Mouse (Mus musculus): ENCODE data around the gene Elovl2. TPM values are rescaled to one million over a fixed set of nuclear protein-coding genes. Genes with fewer than 3 reads are reported as not detected.
"Not testable (repeated sequence)": the region's sequence is repeated elsewhere in the genome, so short reads cannot be mapped to it uniquely, and the experiment has no call there.

Gene Elovl2
- polyA plus RNA-seq (2014; fragmentation: Nextera tagmentation; extraction: Ambion mirVana), result 4.4 and 5.4 TPM in 2 replicates

DNA sequence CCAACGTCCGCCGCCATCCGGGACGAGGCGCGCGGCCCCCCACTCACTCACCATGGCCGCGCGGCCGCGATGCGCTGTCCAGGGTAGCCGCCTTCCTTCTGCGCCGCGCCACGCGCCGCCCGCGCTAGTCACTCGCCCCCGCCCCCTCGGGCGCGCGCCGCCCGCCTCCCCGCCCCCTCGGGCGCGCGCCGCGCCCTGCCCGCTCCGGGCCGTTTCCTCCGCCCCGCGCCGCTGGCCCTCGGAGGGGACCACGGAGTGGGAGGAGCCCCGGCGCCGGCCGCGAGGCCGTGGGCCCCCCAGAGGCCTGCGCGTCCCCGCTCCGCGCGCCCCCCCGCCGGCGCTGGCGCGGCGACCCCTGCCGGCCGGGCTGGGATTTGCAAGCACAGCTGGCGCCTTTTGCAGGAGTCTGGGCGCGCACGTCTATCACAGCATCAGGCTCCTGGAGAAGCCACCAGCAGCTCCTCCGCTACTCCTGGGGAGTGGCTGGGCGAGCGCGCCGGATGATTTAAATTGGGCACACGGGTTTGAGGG lies at the start of gene Elovl2:
Elovl2 (minus strand) TSS at position 102 of the 531 bp plus-strand sequence.
- no peaks in the 10 kb centered on the region for H3K36me3 ChIP-seq (ENCODE audit: insufficient read depth)

DNA sequence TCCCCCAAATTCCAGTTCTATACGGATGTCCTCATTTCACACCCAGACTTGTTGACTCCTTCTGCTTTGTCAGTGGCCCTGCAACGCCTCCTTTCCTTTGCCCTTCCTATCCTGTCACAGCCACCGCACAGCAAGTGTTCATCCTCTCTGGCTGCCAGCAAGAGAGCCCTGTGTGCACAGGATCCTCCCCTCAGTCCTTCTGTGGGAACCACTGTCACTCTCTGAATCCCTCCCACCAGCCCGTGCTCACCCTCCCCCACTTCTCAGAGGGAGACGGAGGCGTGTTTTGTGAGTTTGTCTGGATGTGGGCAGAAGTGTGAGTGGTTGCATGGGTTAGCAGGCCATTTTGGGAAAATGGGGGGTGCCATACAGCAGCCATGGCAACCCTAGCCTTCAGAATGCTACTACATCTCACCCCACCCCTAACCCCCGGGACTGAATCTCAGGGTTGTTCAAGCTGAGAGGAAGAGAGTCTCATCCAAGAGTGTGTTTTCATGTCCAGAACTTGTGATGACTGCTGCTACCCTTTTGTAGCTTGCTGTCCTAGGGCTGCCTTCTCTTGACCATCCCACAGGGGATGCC lies 47.7 kb upstream of the Elovl2 start:
- peak; percentile 78 for ATAC-seq (ENCODE audit: insufficient read depth)
- no peak overlapping the region for H3K9ac ChIP-seq
- no peak overlapping the region for H3K27ac ChIP-seq (ENCODE audit: low read depth)
- H3K4me3 ChIP-seq (ENCODE audit: low read depth, low read length), result no peak overlapping the region
- WGBS, result 24% methylated on average over 7 of the region's 7 CpGs
- H3K4me1 ChIP-seq (ENCODE audit: insufficient read depth), result no peaks in the 10 kb centered on the region
- no peak for TF ChIP-seq CTCF (IDR thresholded peaks at IDR 0.05; ENCODE audit: low read depth)
- H3K9me3 ChIP-seq (ENCODE audit: low read depth, low read length), result no peaks in the 10 kb centered on the region
- peak; percentile 59 for DNase-seq
- no peak overlapping the region for H3K4me2 ChIP-seq
- no peaks in the 10 kb centered on the region for H3K27me3 ChIP-seq (ENCODE audit: insufficient read depth, low read length)
- H3K36me3 ChIP-seq (ENCODE audit: insufficient read depth), result 0 out of 2 replicates have a peak, but pooled peaks cover under 1% of the 10 kb centered on the region

More for the DNA sequence above, at the start of gene Elovl2:
- Histone ChIP-seq H3K4me3 (ENCODE audit: low read depth, low read length) (peak within 1 kb of the TSS; percentile 57), H3K27me3 (ENCODE audit: insufficient read depth, low read length) (no peaks in the 10 kb centered on the region), H3K9ac (peak within 1 kb of the TSS; percentile 49), H3K4me2 (peak within 1 kb of the TSS; percentile 72), H3K27ac (ENCODE audit: low read depth) (no peak within 1 kb of the TSS), H3K9me3 (ENCODE audit: low read depth, low read length) (peaks cover 9% of the 10 kb centered on the region; the same call in 1 of the 2 replicates), H3K4me1 (ENCODE audit: insufficient read depth) (no peaks in the 10 kb centered on the region)
- peak; percentile 60 for TF ChIP-seq CTCF (IDR thresholded peaks at IDR 0.05; ENCODE audit: low read depth)
- WGBS, result under 1% methylated on average over 49 of the region's 77 CpGs
- DNase-seq (peak; percentile 91), ATAC-seq (ENCODE audit: insufficient read depth) (peak; percentile 98)

DNA sequence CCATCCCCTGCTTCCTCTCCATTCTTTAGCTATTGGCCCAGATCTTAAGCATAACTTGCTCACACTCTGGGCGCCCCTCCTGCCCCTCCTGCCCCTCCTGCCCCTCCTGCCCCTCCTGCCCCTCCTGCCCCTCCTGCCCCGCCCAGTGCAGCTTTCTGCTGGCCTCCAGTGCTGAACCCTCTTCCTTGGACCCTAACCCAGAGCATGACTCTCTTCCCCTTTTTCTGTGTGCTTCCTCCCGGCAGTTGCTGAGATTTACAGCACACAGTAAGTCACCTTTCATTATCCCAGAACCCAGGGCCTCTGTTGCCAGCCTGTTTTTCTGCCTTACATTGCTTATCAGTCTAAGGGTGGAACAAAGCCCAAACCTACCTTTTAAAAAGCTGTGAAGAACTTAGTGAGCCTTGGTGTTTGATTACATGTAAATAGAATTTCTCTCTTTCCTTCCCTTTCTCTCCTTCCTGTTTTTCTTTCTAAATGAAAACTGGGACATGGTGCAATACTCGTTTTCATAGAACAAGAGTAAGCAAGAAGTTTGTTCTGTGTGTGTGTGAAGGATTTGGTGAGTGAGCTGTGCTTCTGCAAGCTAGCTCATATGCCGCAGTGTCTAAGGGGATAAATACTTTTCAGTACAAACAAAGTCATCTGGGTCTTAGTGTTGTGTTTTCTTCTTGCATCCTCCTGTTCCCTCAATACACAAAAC lies 43.2 kb upstream of the Elovl2 start:
- no peak for TF ChIP-seq CTCF (IDR thresholded peaks at IDR 0.05; ENCODE audit: low read depth)
- ATAC-seq (ENCODE audit: insufficient read depth) (no peak), DNase-seq (no peak)
- Histone ChIP-seq H3K4me3 (ENCODE audit: low read depth, low read length) (no peak overlapping the region), H3K4me2 (no peak overlapping the region), H3K27ac (ENCODE audit: low read depth) (no peak overlapping the region), H3K4me1 (ENCODE audit: insufficient read depth) (no peaks in the 10 kb centered on the region), H3K36me3 (ENCODE audit: insufficient read depth) (no peaks in the 10 kb centered on the region), H3K27me3 (ENCODE audit: insufficient read depth, low read length) (no peaks in the 10 kb centered on the region), H3K9me3 (ENCODE audit: low read depth, low read length) (no peaks in the 10 kb centered on the region), H3K9ac (no peak overlapping the region)
- WGBS, result 76% methylated on average over 5 of the region's 5 CpGs

DNA sequence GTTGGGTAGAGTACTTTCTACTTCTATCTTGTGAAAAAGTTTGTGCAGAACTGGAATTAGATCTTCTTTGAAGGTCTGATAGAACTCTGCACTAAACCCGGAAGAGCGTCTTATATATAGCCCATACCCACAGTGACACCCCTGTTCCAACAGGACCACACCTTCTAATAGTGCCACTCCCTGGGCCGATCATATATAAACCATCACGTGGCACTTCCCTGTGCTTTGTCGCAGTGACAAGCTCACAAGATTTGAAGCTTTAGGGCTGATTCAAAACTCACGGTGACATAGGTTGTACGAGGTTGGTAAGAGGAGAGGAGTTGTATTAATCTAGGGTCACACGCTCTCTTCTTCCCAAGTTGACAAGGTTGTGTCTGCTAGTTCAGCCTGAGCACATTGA lies 41.4 kb upstream of the Elovl2 start:
- DNase-seq; H3K36me3 ChIP-seq (ENCODE audit: insufficient read depth); H3K27ac ChIP-seq (ENCODE audit: low read depth); H3K9ac ChIP-seq; H3K4me2 ChIP-seq; H3K4me1 ChIP-seq (ENCODE audit: insufficient read depth); H3K4me3 ChIP-seq (ENCODE audit: low read depth, low read length); H3K9me3 ChIP-seq (ENCODE audit: low read depth, low read length); ATAC-seq (ENCODE audit: insufficient read depth); H3K27me3 ChIP-seq (ENCODE audit: insufficient read depth, low read length): not testable (repeated sequence)
- WGBS, result 91% methylated on average over 8 of the region's 8 CpGs

DNA sequence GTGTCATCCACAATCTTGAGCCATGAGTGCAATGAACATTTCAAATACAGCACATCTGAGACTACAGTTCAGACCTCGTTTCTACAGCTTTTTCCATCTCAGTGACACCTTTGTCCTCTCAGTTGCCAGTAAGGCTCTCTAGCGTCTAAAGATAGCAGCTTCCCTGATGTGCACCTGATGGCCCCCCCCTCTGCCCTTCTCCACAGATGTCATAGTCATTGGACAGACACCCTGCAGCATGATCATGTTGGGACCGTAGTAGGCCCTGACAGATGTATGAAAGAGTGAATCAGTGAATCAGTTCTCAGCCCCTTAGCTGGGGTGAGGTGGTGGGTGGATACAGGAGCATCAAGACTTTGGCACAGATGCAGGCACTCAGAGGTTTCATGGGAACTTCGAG lies 37.6 kb upstream of the Elovl2 start:
- Histone ChIP-seq H3K9me3 (ENCODE audit: low read depth, low read length) (no peaks in the 10 kb centered on the region), H3K4me3 (ENCODE audit: low read depth, low read length) (no peak overlapping the region), H3K4me1 (ENCODE audit: insufficient read depth) (no peaks in the 10 kb centered on the region), H3K4me2 (no peak overlapping the region), H3K27me3 (ENCODE audit: insufficient read depth, low read length) (no peaks in the 10 kb centered on the region), H3K9ac (no peak overlapping the region), H3K36me3 (ENCODE audit: insufficient read depth) (no peaks in the 10 kb centered on the region), H3K27ac (ENCODE audit: low read depth) (no peak overlapping the region)
- ATAC-seq (ENCODE audit: insufficient read depth) (no peak), DNase-seq (no peak)
- no peak for TF ChIP-seq CTCF (IDR thresholded peaks at IDR 0.05; ENCODE audit: low read depth)
- 66% methylated on average over 4 of the region's 4 CpGs for whole genome bisulfite sequencing

DNA sequence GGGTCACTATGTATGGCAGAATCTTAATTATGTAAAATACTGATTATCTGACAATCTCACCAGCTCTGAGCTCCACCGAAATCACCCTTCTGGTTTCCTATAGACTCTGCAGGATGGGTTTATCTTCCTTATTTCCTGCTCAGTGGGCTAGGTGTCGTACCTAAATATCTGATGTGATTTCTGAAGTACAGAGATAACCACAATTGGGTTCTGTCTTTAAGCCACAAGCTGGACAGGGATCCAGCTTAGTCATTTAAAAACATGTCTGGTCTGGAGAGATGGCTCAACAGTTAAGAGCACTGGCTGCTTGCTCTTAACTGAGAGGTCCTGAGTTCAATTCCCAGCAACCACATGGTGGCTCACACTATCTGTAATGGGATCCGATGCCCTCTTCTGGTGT lies 36.8 kb upstream of the Elovl2 start:
- H3K4me1 ChIP-seq (ENCODE audit: insufficient read depth), result no peaks in the 10 kb centered on the region
- ATAC-seq (ENCODE audit: insufficient read depth), result no peak
- no peaks in the 10 kb centered on the region for H3K36me3 ChIP-seq (ENCODE audit: insufficient read depth)
- WGBS, result 89% methylated on average over 3 of the region's 3 CpGs
- no peak overlapping the region for H3K4me3 ChIP-seq (ENCODE audit: low read depth, low read length)
- no peaks in the 10 kb centered on the region for H3K27me3 ChIP-seq (ENCODE audit: insufficient read depth, low read length)
- no peak for DNase-seq
- no peaks in the 10 kb centered on the region for H3K9me3 ChIP-seq (ENCODE audit: low read depth, low read length)
- no peak overlapping the region for H3K27ac ChIP-seq (ENCODE audit: low read depth)
- H3K4me2 ChIP-seq, result no peak overlapping the region
- H3K9ac ChIP-seq, result no peak overlapping the region
- TF ChIP-seq CTCF (IDR thresholded peaks at IDR 0.05; ENCODE audit: low read depth), result no peak

DNA sequence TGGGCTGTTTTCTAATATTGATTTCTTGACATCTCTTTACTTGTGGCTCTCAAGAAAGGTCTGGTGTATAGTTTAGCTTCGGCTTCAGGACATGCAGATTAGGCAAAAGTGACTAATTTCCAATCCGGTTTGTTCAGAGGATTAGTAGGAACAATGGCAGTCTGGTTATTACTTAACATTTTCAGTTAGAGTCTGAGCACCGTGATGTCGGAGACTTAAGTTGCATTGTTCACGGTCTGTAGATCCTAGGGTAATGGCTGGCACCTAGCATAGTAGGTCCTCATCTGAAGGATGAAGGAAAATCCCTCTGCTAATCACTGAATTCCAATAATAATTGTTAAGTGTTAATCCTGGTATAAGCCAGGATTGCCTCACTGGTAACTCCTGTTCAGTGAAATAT lies 35.9 kb upstream of the Elovl2 start:
- no peak for TF ChIP-seq CTCF (IDR thresholded peaks at IDR 0.05; ENCODE audit: low read depth)
- no peak overlapping the region for H3K4me3 ChIP-seq (ENCODE audit: low read depth, low read length)
- no peaks in the 10 kb centered on the region for H3K27me3 ChIP-seq (ENCODE audit: insufficient read depth, low read length)
- H3K4me2 ChIP-seq, result no peak overlapping the region
- 89% methylated on average over 5 of the region's 5 CpGs for WGBS
- no peaks in the 10 kb centered on the region for H3K9me3 ChIP-seq (ENCODE audit: low read depth, low read length)
- H3K9ac ChIP-seq, result no peak overlapping the region
- no peaks in the 10 kb centered on the region for H3K4me1 ChIP-seq (ENCODE audit: insufficient read depth)
- ATAC-seq (ENCODE audit: insufficient read depth), result no peak
- H3K36me3 ChIP-seq (ENCODE audit: insufficient read depth), result no peaks in the 10 kb centered on the region
- no peak for DNase-seq
- no peak overlapping the region for H3K27ac ChIP-seq (ENCODE audit: low read depth)

Measured in lung, embryonic 14.5 days (tissue).